Mouse (Mus musculus) adrenal gland, adult (tissue): Measurements from ENCODE around the gene Nek11.

ENCODE experiments used
- DNase-seq, 2 experiments: peaks; one replicate each; pipeline ENCODE4 v3.0.0; 2022 to 2023; ENCODE audit warnings: low spot score in 1 of 2; ENCODE audit not compliant: inconsistent age in 2 of 2

The Nek11 gene

DNA sequence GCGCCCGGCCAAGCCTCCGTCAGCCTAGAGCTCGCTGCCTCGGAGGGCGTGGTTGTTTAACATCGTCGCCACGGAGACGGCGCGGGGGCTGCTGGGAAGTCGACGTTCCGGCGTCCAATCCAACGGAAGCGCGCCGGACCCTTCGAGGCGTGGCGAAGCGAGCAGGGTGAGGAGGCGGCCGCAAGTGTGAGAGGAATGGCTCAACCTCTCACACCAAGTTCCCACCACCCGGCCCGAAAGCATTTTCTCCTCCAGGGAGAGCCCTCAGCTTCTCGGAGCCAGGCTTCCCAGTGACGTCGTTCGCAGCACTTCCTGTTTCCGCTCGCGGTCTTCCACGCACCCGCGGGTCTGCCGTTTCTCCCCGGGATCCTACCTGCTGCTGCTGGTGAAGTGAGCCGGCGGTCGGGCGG, at the start of gene Nek11, which contains the start of gene Aste1:
Gene Nek11, minus strand, starts transcription at position 307 of the 410 bp plus-strand sequence.
Gene Aste1, plus strand, starts transcription at position 175 of the 410 bp plus-strand sequence.
- DNase-seq: peak; percentile 94 to 97

DNA sequence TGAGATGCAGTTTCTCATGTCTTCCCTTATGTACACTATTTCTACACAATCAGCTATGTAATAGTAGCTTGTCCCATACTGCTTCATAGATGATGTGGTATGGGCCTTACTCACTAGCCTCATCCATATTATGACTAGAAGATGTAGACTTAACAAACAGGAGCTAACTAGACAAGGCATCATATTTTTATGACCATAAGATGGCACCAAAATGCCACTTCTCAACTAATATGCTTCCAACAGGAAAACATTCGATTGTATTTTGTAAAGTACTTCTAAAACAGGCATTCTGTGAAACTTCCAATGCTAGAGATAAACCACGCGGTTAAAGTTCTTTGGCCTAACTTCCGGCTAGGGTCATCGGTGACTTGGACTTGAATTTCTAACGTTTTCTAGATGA, 13.2 kb upstream of the Nek11 start:
- no peak for DNase-seq

DNA sequence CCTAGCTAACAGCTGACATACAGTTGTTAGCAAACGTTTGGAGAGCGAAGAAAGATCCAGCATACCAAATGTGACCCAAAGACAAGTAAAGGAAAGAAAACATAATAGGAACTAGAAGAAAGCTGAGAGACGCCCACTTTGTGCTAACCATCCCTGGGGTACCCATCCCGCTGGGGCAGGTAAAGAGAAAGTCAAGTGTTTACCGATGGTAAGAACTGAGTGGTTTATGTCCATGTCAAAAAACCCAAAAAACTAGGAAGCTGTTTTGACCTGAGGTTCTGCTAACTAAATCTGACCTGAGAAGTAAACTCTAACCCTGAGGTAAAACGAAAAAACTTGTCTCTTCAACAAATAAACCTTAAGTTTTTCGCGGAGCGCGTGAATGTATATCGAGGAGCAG, 604 bp downstream of the Nek11 start:
- DNase-seq: no peak

DNA sequence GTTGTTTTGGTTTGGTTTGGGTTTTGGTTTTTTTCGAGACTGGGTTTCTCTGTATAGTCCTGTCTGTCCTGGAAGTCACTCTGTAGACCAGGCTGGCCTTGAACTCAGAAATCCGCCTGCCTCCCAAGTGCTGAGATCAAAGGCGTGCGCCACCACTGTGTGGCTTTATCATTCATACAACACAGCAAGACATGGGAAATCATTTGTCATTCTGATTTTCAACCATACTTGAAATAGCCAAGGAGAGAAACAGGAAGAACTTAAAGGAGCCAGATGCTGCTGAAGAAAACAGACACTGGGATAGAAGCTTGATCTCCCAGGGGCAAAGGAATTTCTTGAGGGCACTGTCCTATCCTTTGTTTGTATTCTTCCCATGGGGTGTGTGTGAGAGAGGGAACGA, 4.7 kb downstream of the Nek11 start:
- no peak for DNase-seq

DNA sequence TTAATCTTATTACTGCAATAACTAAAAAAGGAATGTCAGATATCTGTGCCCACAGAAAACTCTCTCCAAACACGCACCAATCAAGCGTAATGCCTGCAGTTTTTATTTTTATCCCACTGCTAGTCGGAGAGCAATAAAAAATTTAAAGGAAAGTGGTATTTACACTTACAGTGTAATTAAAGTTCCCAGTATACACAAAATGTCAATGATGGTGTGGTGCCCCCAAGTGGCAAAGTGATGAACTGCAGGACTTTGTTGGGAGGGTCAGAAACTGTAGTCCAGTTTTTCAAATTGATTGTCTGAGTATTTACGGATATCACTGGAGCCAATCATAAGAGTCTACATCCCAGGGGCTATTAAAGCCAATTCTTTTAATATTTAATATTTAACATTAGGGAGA, 6.0 kb downstream of the Nek11 start:
- peak; percentile 50 to 89 for DNase-seq

DNA sequence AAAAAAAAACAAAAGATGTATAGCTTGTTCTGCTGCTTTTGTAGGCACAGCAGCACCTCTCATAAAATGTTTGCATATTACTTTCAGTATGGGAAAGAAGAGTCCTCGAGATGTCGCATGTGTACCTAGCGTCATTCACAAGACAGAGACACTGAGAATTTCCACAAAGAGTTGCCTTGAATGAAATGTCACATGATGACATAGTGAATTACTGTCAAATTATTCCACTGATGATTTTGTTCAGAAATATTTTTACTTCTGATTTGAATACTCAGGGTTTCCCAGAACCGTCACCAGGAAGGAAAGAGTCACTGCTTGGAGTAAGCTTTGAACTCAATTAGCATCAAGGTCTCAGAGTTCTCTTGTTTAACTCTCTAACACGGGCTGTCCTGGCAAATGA, 7.9 kb downstream of the Nek11 start:
- no peak for DNase-seq

DNA sequence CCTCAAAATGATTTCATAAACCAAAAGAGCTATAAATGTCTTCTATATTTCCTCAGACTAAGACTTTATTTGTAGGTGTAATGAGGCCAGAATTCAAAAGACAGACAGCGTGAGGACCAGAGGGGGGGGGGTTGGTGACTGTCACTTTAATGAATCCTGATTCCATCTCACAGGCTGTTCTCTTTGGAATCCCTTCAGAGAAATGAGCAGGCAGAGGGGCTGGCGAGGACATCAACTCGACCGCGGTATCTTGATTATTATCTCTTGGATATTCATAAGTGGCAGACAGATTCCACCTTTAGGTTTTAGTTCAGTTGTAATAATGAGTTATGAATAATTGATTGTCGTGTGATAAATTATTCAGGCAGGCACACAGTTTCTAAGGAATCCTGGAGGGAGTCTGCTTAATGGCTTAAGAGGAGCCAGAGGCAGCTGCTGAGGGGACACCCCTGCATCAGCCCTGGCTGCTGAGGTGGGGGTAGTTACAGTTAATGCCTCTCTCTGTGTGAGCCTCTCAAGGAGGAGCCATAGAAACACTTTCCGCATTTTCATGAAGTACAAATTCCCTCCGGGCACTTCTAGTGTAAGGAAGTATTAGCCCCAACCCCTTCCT, 15.7 kb downstream of the Nek11 start:
- DNase-seq: no peak

DNA sequence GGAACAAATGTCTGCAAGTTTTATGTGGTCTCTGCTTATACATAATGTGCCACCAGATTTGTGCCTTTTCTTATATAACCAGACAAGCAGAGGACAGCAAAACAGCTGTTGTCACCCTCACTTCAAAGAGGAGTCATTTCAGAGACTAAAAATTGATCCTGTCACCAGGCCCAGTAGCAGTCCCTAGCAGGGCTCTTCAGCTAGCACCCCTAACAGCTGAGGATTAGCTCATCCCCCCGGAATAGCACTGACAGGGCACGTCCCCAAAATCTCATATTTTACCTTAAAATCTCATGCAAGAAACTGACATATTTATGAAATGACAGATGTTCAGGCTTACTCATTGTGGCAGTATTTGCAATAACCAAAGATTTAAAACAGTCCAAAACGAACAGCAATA, 17.7 kb downstream of the Nek11 start:
- no peak for DNase-seq

DNA sequence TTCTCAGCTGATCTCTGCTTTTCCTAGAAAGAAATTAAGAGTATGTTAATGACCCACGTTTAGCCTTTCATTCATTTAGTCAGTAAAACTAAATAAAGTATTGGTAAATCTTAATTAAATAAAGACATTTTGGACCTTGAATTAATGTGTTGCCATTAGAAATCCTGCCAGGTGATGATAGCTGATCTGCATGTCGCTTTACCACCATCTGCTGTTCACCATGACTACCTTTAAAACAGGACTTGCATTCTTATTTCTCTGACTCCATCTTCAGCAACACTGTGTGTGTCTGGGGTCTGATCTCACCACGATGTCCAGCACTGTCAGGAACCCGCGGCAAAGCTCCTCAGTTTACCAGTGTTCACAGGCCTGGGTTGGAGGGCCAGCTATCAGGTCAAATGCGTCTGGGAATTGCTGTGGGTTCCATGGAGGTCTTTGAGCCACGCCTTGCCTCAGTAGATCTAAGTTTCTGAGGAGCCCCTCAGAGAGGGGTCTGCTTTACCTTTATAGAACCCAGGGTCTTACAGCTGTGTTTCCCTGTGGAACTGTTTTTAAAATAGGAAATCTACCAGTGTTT, 18.3 kb downstream of the Nek11 start:
- DNase-seq: no peak

DNA sequence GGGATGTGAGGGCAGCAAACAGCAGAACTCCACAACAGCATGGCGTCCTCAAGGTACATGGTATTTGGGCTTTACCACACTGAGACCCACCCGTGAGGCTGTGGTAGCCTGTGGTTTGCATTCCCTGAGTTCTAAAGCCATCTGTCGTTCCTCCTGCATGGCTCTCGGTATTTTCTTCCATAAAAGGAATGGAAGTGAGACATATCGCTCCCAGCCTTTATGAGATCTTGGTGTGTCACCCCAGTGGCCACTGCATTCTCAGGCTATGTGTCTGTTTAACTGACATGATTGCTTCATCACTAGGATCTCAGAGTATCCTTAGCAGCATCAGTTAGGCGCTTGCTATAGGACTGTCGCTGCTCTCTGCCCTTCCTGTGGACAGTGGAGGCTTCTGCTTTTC, 18.9 kb downstream of the Nek11 start:
- DNase-seq: no peak

DNA sequence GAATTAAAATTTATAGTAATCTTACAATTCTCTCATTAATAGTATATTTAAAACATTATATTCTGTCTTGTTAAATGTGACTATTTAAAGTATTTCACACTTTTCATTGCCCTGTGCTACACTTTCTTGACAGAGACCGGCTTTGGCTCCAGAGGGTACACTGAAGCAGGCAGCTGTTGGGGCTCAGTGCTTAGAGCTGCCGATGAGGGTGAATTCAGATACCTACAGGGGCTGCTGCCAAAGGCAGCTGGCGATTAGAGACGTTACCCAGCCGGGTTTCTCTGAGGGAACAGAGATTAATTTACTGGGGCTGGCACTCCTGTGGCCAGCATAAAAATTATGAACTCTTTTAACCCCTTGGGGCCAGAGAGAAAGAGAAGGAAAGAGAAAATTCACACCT, 21.0 kb downstream of the Nek11 start:
- no peak for DNase-seq

DNA sequence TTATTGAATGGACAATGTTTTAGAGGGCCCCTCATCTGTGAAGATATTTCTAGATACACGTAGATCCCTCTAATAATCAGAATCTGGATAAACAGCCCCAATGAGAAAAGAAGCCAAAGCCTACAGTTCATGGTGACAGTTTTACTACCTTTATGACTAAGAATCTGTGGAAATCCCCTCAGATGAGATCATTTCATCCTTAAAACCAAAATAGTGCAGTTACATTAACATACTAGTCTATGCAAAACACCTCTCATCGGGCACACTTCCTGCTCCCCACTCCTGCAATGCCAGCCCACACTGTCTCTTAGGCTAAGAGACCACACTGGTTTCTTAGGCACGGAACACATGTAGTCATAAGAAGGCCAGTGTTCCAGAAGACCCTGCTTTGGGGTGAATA, 26.7 kb downstream of the Nek11 start:
- no peak for DNase-seq

DNA sequence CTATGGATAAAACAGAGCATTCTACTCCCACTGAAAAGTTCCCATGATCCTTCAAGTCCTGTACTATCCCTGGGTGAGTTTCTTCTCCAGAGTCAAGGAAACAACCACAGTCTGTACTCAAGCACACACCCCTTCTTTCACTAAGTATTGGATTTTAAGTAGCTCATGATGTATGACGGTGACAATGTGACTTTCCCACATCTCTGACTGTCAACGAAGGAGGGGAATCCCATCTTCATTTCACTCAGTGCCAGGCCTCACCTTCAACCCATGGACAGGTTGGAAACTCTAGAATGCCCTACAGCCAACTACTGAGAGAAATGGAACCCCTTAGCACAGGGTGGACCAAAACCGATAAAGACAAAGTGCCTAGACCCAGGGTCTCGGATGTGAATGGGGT, 29.1 kb downstream of the Nek11 start:
- DNase-seq: no peak

DNA sequence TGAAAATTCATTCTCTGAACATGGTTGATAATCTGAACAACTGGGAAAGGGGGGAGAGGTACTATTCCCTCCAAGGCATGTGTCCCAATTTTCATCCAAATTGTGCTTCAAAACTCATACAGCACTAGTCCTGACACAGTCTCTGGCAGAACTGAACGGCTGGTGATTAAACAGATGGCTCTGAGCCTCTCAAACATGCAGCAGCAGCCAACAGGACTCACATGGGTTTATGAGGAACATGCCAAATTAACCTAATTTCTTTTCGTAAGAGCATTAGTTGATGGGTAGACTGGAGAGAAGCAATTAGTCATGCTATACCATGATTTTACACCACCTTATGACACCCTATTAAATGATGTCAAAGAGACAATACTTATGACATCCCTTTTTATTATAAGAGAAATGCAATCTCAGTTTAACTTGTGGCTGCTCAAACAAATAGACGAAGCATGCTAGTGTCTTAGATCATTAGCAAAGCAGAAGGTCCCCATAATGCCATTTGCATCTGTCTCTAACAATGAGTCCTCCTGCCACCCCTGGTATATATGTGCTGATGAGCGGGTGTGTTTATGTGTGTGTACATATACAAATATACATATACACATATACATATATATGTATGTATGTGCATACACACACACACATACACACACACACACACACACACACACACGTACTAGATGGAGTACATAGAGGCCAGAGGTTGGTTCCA, 31.6 kb downstream of the Nek11 start:
- DNase-seq: no peak

DNA sequence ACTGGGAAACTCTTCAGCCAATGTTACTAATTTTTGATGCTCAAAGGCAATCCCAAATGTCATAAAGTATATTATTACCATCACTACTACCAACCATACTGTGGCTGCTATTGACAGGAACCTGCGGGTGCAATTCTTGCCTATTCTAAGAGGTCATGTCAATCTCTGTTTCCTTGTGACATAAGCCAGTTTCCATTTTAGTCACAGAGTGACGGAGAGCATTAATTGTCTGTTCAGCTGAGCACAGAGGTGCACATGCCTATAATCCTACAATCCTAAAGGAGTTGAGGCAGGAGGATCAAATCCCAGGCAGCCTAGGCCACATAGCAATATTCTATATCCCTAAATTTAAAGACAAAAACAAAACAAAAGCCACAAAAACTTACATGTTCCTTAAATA, 33.1 kb downstream of the Nek11 start:
- DNase-seq: no peak

DNA sequence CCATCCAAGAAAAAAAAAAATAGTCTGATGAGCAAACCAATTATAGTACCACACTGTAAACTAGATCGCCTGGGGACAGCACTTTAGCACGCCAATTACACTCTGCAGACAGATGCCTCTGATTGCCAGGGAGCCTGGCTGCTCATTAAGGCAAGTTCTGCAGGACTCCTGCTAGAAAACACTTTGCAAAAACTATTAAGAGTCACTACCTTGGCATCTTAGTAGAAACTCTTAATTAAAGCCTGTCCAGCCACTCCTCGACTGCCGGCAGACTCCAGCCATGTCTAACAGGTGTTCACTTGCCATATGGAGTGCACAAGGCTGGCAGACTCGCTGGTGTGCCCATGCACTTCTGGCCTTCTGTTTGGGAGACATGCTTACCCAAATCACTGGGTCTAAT, 46.3 kb downstream of the Nek11 start:
- no peak for DNase-seq

DNA sequence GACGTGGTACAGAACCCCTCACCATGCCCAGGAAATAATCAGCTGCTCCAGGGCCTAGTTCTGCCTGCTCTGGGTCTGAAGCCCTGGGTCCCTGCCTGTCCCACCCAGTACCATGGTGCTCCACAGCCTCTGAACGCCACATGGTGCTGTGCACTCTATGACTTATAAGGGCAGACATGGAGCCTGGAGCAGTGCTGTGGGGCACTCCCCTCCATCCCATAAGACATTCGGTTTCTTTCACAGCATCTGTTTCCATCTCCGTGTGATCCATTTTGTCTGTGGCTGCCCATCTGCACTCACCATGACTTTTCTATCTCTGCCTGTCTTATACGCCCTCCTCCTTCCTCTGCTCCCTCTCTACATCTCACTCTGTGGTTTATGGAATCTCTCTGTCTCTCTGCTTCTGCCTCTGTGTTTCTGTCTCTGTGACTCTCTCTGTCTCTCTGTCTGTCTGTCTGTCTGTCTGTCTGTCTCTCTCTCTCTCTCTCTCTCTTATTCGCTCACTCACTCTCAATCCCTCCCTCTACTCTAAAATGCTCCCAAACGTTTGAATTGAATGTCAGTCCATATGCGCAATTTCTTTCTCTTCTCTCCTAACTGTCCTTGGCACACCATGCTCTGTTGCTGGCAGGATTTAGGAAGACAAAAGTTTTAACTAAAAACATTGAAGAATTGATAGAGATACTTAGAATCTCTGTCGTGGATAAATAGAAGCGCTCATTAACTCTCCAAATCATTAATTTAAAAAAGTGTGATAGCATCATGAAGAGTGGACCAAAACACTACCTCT, 46.9 kb downstream of the Nek11 start:
- DNase-seq: no peak

DNA sequence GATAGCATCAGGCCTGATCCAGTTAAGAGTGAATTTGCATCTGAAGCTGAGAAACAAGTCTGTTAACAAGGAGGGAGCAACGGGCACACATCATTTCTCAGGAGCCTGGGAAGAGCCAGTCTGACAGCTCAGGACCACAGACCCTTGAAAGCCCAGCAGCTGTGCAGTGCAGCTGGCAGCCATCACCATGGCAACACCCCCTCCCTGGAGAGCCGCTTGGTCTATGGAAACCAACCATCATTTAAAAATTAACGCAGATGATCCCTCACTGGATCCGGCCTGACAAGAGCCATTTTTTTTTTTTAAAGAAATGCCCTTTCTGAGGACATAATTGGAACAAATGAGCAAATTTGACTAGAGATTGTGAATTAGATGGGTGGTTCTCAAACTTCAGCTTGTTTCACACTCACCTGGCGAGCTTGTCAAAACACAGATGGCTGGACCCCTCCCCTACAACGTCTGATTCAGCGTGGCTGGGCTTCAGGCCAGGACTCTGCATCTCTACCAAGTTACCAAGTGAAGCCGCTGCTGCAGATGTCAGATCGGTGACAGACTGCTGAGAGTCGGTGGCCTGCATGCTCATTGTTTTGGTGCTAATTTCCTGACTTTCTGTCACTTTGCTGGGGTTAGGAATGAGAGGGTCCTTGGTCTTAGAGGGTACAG, 52.2 kb downstream of the Nek11 start:
- DNase-seq: no peak

DNA sequence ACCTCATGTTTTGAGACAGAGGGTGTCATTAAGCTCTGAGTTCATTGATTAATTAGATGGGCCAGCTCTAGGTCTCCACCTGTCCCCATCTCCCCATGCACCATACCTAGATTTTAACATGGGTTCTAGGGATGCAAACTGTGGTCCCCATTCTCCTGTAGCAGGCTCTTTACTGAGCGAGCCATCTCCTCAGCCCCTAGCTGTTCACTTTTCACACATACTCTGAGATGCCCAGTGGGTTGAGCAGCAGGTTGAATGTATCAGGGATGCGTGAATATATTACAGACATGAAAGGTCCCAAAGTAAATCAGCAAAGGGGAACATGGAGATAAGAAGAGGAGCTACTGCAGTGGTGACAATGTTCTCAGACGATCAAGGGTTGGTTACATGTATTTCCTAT, 52.8 kb downstream of the Nek11 start:
- DNase-seq: no peak

DNA sequence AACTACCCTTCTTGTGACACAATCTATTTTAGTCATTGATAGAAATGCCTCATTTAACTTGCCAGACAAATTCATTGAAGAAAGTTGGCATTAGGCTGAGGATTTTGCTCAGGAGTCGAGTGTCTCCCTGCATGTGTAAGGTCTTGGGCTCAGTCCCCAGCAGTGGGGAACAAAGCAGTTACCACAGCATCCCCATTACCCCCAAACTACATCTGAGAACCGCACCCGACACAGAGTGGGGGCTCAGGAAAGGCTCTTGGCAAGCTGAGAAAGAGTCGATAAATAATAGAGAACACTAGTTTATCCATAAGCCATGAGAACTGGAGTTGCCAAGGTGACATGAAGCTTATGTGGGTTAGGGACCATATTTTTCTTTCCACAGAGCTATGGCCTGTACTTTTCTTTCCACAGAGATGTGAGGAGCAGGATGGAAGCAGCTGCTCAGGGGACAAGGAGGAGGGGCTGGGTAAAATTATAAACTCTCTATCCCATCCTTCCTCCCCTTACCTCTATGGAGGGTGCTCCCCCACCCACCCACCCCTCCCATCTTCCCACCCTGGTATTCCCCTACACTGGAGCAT, 62.8 kb downstream of the Nek11 start:
- DNase-seq: no peak

DNA sequence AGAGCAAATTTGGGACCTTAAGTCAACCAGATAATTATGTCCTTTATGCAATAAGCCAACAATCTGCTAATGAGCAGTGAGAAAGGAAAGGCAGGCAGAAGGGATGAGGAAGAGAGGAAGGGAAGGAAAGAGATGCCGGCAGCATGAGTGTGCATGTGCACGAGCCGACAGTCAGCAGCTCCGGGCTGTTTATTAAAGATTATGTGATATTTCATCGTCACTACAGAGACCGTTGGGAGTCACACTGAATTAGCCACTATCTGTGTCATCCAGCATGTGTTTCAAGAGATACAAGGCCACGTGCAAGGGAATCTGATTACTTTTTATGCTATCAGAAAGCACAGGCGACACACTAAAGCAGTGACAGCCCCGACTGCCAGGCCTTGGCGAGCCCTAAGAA, 73.5 kb downstream of the Nek11 start:
- no peak for DNase-seq
